Mouse (Mus musculus): Measurements from ENCODE around the gene Pou3f4. TPM values are rescaled to one million over a fixed set of nuclear protein-coding genes. Genes with fewer than 3 reads are reported as not detected.

Pou3f4 gene
- total and polyA plus RNA-seq, 3 experiments = 0.05 TPM; not detected in 2

DNA sequence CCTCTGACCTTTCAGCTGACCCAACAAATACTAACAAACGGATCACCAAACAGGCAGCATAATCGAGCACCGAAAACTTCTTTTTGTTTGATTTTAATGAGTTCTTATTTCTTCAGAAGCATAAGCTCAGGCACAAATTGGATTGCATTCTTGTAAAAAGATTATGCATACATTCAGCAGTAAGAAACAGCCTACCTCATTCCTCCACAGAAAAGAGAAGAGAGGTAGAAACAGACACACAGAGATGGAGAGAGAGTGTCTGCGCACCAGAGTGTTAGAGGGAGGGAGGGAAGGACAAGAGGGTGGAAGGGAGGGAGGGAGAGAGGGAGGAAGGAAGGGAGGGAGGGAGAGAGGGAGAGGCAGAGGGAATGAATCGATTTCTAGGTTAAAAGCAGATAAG lies 2.0 kb upstream of the Pou3f4 start:
- DNase-seq (ENCODE audit: low spot score) = no peak
- 0 out of 2 replicates have a peak, but pooled peaks cover 5% of the 10 kb centered on the region for H3K9me3 ChIP-seq (replicated peaks)

DNA sequence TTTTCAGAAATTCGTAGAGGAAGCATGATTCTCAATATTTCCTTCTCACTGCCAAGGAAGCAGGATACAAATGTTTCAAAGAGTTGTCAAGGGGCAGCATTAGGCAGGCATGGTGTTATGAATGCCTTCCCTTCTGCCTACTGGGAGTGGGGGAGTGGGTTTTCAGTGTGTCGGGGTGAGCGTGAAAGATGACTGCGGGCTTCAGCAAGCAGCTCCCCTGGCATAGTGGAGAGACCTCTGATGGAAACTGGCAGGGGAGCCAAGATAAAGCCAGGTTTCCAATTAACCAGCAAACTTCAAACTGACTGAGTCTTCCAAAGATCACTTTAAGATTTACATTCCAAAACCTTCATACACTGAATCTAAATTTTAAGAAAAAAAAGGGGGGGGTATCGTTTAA lies 679 bp upstream of the Pou3f4 start:
- TF ChIP-seq GATA1 (IDR thresholded peaks at IDR 0.05; ENCODE audit: borderline replicate concordance, low read length) = no peak
- no peak for TF ChIP-seq POLR2AphosphoS5 (IDR thresholded peaks at IDR 0.05; ENCODE audit: insufficient replicate concordance, low read depth, low read length)
- TF ChIP-seq TAL1 (conservative IDR thresholded peaks at IDR 0.05; ENCODE audit: low read depth, low read length) = no peak
- Histone ChIP-seq H3K4me3 (ENCODE audit: low read depth, low read length) (no peak overlapping the region), H3K36me3 (replicated peaks) (no peaks in the 10 kb centered on the region), H3K4me1 (ENCODE audit: insufficient read depth, low read depth, low read length) (no peaks in the 10 kb centered on the region), H3K27me3 (ENCODE audit: insufficient read depth, low read length) (no peaks in the 10 kb centered on the region), H3K9me3 (replicated peaks) (0 out of 2 replicates have a peak, but pooled peaks cover 5% of the 10 kb centered on the region)
- DNase-seq (ENCODE audit: low spot score) = no peak
- no peak for ATAC-seq (ENCODE audit: extremely low read depth, insufficient number of reproducible peaks, low FRiP score, poor library complexity, severe bottlenecking)

More for the DNA sequence above, 2.0 kb upstream of the Pou3f4 start:
- no peaks in the 10 kb centered on the region for H3K27me3 ChIP-seq (ENCODE audit: insufficient read depth, low read length)
- no peak for ATAC-seq (ENCODE audit: extremely low read depth, insufficient number of reproducible peaks, low FRiP score, poor library complexity, severe bottlenecking)
- H3K4me1 ChIP-seq (ENCODE audit: insufficient read depth, low read depth, low read length) = no peaks in the 10 kb centered on the region
- H3K36me3 ChIP-seq (replicated peaks) = no peaks in the 10 kb centered on the region
- no peak overlapping the region for H3K4me3 ChIP-seq (ENCODE audit: low read depth, low read length)
- TF ChIP-seq GATA1 (IDR thresholded peaks at IDR 0.05; ENCODE audit: borderline replicate concordance, low read length) = no peak
- TF ChIP-seq CTCF (IDR thresholded peaks at IDR 0.05; ENCODE audit: low read depth, low read length) = no peak
- TF ChIP-seq GATA2 (IDR thresholded peaks at IDR 0.05; ENCODE audit: borderline replicate concordance, low read depth, low read length) = no peak
- TF ChIP-seq TAL1 (conservative IDR thresholded peaks at IDR 0.05; ENCODE audit: low read depth, low read length) = no peak
- TF ChIP-seq POLR2AphosphoS5 (IDR thresholded peaks at IDR 0.05; ENCODE audit: insufficient replicate concordance, low read depth, low read length) = no peak

DNA sequence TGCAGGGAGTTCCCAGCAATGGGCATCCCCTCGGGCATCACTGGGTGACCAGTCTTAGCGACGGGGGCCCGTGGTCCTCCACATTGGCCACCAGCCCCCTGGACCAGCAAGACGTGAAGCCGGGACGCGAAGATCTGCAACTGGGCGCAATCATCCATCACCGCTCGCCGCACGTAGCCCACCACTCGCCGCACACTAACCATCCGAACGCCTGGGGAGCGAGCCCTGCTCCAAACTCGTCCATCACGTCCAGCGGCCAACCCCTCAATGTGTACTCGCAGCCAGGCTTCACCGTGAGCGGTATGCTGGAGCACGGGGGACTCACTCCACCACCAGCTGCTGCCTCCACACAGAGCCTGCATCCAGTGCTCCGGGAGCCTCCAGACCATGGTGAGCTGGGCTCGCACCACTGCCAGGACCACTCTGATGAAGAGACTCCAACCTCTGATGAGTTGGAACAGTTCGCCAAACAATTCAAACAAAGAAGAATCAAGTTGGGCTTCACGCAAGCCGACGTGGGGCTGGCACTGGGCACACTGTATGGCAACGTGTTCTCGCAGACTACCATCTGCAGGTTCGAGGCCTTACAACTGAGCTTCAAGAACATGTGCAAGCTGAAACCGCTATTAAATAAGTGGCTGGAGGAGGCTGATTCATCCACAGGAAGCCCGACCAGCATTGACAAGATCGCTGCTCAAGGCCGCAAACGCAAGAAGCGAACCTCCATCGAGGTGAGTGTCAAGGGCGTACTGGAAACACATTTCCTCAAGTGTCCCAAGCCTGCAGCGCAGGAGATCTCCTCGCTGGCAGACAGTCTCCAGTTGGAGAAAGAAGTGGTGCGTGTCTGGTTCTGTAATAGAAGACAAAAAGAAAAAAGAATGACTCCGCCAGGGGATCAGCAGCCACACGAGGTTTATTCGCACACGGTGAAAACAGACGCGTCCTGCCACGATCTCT lies 790 bp downstream of the Pou3f4 start:
- 0 out of 2 replicates have a peak, but pooled peaks cover 5% of the 10 kb centered on the region for H3K9me3 ChIP-seq (replicated peaks)
- no peak for TF ChIP-seq GATA1 (IDR thresholded peaks at IDR 0.05; ENCODE audit: borderline replicate concordance, low read length)
- TF ChIP-seq GATA2 (IDR thresholded peaks at IDR 0.05; ENCODE audit: borderline replicate concordance, low read depth, low read length) = no peak
- no peaks in the 10 kb centered on the region for H3K27me3 ChIP-seq (ENCODE audit: insufficient read depth, low read length)
- no peaks in the 10 kb centered on the region for H3K4me1 ChIP-seq (ENCODE audit: insufficient read depth, low read depth, low read length)
- H3K36me3 ChIP-seq (replicated peaks) = no peaks in the 10 kb centered on the region
- DNase-seq (ENCODE audit: low spot score) = no peak
- ATAC-seq (ENCODE audit: extremely low read depth, insufficient number of reproducible peaks, low FRiP score, poor library complexity, severe bottlenecking) = no peak
- no peak overlapping the region for H3K4me3 ChIP-seq (ENCODE audit: low read depth, low read length)

DNA sequence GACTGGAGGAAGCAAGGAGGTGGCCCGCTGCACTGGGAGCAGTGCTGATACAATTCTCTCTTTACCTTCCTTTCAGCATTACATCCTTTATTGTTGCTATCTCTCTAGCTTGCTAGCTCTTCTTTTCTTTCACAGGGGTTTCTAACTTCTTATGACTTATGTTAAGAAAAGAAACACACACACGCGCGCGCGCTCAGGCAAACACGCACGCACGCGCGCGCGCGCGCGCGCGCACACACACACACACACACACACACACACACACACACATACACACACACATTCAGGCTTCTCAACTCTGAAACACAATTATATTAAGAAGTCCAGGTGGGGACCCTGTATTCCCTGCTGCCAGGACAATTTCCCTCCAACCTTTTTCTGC lies 1.5 kb downstream of the Pou3f4 start:
- Histone ChIP-seq H3K9me3 (replicated peaks) (0 out of 2 replicates have a peak, but pooled peaks cover 5% of the 10 kb centered on the region), H3K36me3 (replicated peaks) (no peaks in the 10 kb centered on the region), H3K27me3 (ENCODE audit: insufficient read depth, low read length) (no peaks in the 10 kb centered on the region), H3K4me3 (ENCODE audit: low read depth, low read length) (no peak overlapping the region), H3K4me1 (ENCODE audit: insufficient read depth, low read depth, low read length) (no peaks in the 10 kb centered on the region)
- no peak for DNase-seq (ENCODE audit: low spot score)
- TF ChIP-seq GATA1 (IDR thresholded peaks at IDR 0.05; ENCODE audit: borderline replicate concordance, low read length) (no peak), TAL1 (conservative IDR thresholded peaks at IDR 0.05; ENCODE audit: low read depth, low read length) (no peak), CTCF (IDR thresholded peaks at IDR 0.05; ENCODE audit: low read depth, low read length) (no peak), POLR2AphosphoS5 (IDR thresholded peaks at IDR 0.05; ENCODE audit: insufficient replicate concordance, low read depth, low read length) (no peak), GATA2 (IDR thresholded peaks at IDR 0.05; ENCODE audit: borderline replicate concordance, low read depth, low read length) (no peak)
- no peak for ATAC-seq (ENCODE audit: extremely low read depth, insufficient number of reproducible peaks, low FRiP score, poor library complexity, severe bottlenecking)

DNA sequence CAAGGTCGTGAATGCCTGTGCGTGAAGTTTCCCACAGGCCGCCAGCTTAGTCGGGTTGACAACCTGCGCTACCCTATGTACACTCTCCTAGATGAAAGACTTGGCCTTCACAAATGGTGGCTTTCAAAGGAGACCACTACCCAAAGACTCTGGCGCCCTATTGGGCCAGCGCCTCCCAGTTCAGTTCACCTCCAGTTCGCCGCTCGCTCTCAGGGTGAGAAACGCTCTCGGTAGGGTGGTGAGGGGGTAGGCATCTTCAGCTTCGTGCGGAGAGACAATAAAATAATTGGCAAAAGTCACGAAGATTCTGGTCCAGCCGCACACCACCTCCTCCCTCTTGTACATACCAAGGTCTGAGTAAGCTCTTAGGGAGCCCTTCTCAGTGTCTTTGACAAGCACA lies 2.5 kb downstream of the Pou3f4 start:
- Histone ChIP-seq H3K36me3 (replicated peaks) (no peaks in the 10 kb centered on the region), H3K9me3 (replicated peaks) (0 out of 2 replicates have a peak, but pooled peaks cover 5% of the 10 kb centered on the region), H3K27me3 (ENCODE audit: insufficient read depth, low read length) (no peaks in the 10 kb centered on the region), H3K4me3 (ENCODE audit: low read depth, low read length) (no peak overlapping the region), H3K4me1 (ENCODE audit: insufficient read depth, low read depth, low read length) (no peaks in the 10 kb centered on the region)
- DNase-seq (ENCODE audit: low spot score) (no peak), ATAC-seq (ENCODE audit: extremely low read depth, insufficient number of reproducible peaks, low FRiP score, poor library complexity, severe bottlenecking) (no peak)
- TF ChIP-seq GATA1 (IDR thresholded peaks at IDR 0.05; ENCODE audit: borderline replicate concordance, low read length) (no peak), CTCF (IDR thresholded peaks at IDR 0.05; ENCODE audit: low read depth, low read length) (no peak), TAL1 (conservative IDR thresholded peaks at IDR 0.05; ENCODE audit: low read depth, low read length) (no peak), GATA2 (IDR thresholded peaks at IDR 0.05; ENCODE audit: borderline replicate concordance, low read depth, low read length) (no peak), POLR2AphosphoS5 (IDR thresholded peaks at IDR 0.05; ENCODE audit: insufficient replicate concordance, low read depth, low read length) (no peak)

DNA sequence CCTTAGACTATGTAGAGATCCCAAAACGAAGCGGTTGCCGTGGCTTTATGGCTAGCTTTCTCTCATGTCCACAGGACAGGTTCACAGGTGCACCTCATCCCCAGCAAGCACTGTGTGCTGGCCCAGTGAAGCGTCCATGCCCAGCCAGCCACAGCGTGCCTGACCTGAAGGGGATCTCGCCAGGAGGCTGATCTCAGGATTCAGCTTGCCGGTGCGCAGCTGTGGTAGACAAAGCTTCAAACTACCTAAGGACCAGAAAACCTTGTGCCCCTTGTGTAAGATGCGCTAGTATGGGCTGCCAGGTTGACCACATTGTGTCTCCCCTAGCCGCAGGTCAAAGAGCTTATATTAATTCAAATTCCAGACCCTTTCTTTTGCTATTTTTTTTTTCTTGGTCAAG lies 3.1 kb downstream of the Pou3f4 start:
- ATAC-seq (ENCODE audit: extremely low read depth, insufficient number of reproducible peaks, low FRiP score, poor library complexity, severe bottlenecking) = no peak
- Histone ChIP-seq H3K4me1 (ENCODE audit: insufficient read depth, low read depth, low read length) (no peaks in the 10 kb centered on the region), H3K27me3 (ENCODE audit: insufficient read depth, low read length) (no peaks in the 10 kb centered on the region), H3K36me3 (replicated peaks) (no peaks in the 10 kb centered on the region), H3K4me3 (ENCODE audit: low read depth, low read length) (no peak overlapping the region), H3K9me3 (replicated peaks) (0 out of 2 replicates have a peak, but pooled peaks cover 5% of the 10 kb centered on the region)
- DNase-seq (ENCODE audit: low spot score) = no peak
- TF ChIP-seq GATA2 (IDR thresholded peaks at IDR 0.05; ENCODE audit: borderline replicate concordance, low read depth, low read length) (no peak), GATA1 (IDR thresholded peaks at IDR 0.05; ENCODE audit: borderline replicate concordance, low read length) (no peak), TAL1 (conservative IDR thresholded peaks at IDR 0.05; ENCODE audit: low read depth, low read length) (no peak), CTCF (IDR thresholded peaks at IDR 0.05; ENCODE audit: low read depth, low read length) (no peak), POLR2AphosphoS5 (IDR thresholded peaks at IDR 0.05; ENCODE audit: insufficient replicate concordance, low read depth, low read length) (no peak)

Measured in G1E (cell line).